In genomic region chr8:106892210-106892805, GRCm38 (mm10) we compare ENCODE assay signal across 8 mouse cellular contexts. TPM values are rescaled to one million over a fixed set of nuclear protein-coding genes. Genes with fewer than 3 reads are reported as not detected.
A peak's percentile ranks its signal among the peaks of the same experiment; 100 is the strongest.
DNase-seq lines count a peak whose midpoint lies in the region; ATAC-seq lines count a peak whose summit lies in the region.

No protein-coding gene starts in this region.

- peak overlapping the region; percentile 89 for H3K27ac ChIP-seq in liver, embryonic 13.5 days
- peak overlapping the region; percentile 96 for H3K27ac ChIP-seq in neural tube, embryonic 13.5 days (replicated peaks)

- peak overlapping the region; percentile 90 for H3K4me2 ChIP-seq in liver, embryonic 13.5 days
- peak overlapping the region; percentile 86 for H3K4me2 ChIP-seq in neural tube, embryonic 13.5 days

- H3K4me3 ChIP-seq in liver, embryonic 13.5 days (replicated peaks) = peak overlapping the region; percentile 94
- H3K4me3 ChIP-seq in neural tube, embryonic 13.5 days = peak overlapping the region; percentile 95

- peak; percentile 30; the same call in 1 of the 2 replicates for ATAC-seq in liver, embryonic 13.5 days (ENCODE audit: low read depth)
- no peak for ATAC-seq in neural tube, embryonic 13.5 days (ENCODE audit: low read depth)

- WGBS in liver, embryonic 13.5 days (ENCODE audit: insufficient replicate concordance) = under 1% methylated on average over 15 of the region's 15 CpGs
- WGBS in neural tube, embryonic 13.5 days = under 1% methylated on average over 15 of the region's 15 CpGs

- H3K27me3 ChIP-seq in liver, embryonic 13.5 days = no peaks in the 10 kb centered on the region
- H3K27me3 ChIP-seq in neural tube, embryonic 13.5 days = no peaks in the 10 kb centered on the region

- H3K36me3 ChIP-seq in liver, embryonic 13.5 days = peaks cover 28% of the 10 kb centered on the region
- H3K36me3 ChIP-seq in neural tube, embryonic 13.5 days = peaks cover 20% of the 10 kb centered on the region; the same call in 1 of the 2 replicates

- peak overlapping the region; percentile 96 for H3K9ac ChIP-seq in liver, embryonic 13.5 days
- peak overlapping the region; percentile 96 for H3K9ac ChIP-seq in neural tube, embryonic 13.5 days

- no peaks in the 10 kb centered on the region for H3K9me3 ChIP-seq in liver, embryonic 13.5 days (replicated peaks)
- H3K9me3 ChIP-seq in neural tube, embryonic 13.5 days = no peaks in the 10 kb centered on the region

- H3K4me1 ChIP-seq in liver, embryonic 13.5 days (replicated peaks) = peaks cover 65% of the 10 kb centered on the region
- H3K4me1 ChIP-seq in neural tube, embryonic 13.5 days (replicated peaks) = peaks cover 34% of the 10 kb centered on the region

- DNase-seq in 3T3-L1 (ENCODE audit: low read depth, low spot score) = peak; percentile 73
- DNase-seq in CD4-positive, CD25-positive, alpha-beta regulatory T cell, adult 2 months (ENCODE audit: low read depth, low spot score) = peak; percentile 59
- DNase-seq in embryo, embryonic 10 days (ENCODE audit: low spot score) = peak; percentile 75
- DNase-seq in heart, postnatal 4 days = peak; percentile 45
- peak; percentile 50 for DNase-seq in liver, embryonic 13.5 days
- no peak for DNase-seq in right cerebral cortex, postnatal 25 days
- no peak for DNase-seq in cerebellum, adult 9-10 months

RNA-seq across cellular contexts. Expression of gene Utp4, which starts 1.1 kb away (rescaled TPM):
- 10 to 100 TPM; 25.1 to 30.1 TPM for total RNA-seq in heart, postnatal 4 days (2021)
- polyA plus RNA-seq in liver, embryonic 13.5 days (2015; fragmentation: Nextera tagmentation; extraction: Ambion mirVana) = 57.4 and 62.3 TPM in 2 replicates
- polyA plus RNA-seq in neural tube, embryonic 13.5 days (2015; fragmentation: Nextera tagmentation; extraction: Ambion mirVana) = 42.2 and 46.9 TPM in 2 replicates

RNA-seq across cellular contexts. Expression of gene Has3, which starts 22.3 kb away (rescaled TPM):
- total RNA-seq in heart, postnatal 4 days (2021) = 1 to 10 TPM; 1.3 to 2.4 TPM
- polyA plus RNA-seq in liver, embryonic 13.5 days (2015; fragmentation: Nextera tagmentation; extraction: Ambion mirVana) = 0.02 TPM in 1 of 2 replicates, not detected in the other
- 0.47 and 0.74 TPM in 2 replicates for polyA plus RNA-seq in neural tube, embryonic 13.5 days (2015; fragmentation: Nextera tagmentation; extraction: Ambion mirVana)

RNA-seq across cellular contexts. Expression of gene Sntb2, which starts 43.2 kb away (rescaled TPM):
- 10 to 100 TPM; 26.5 to 27.5 TPM for total RNA-seq in heart, postnatal 4 days (2021)
- 1.4 and 1.6 TPM in 2 replicates for polyA plus RNA-seq in liver, embryonic 13.5 days (2015; fragmentation: Nextera tagmentation; extraction: Ambion mirVana)
- polyA plus RNA-seq in neural tube, embryonic 13.5 days (2015; fragmentation: Nextera tagmentation; extraction: Ambion mirVana) = 7.1 and 8.0 TPM in 2 replicates

Comparison
In these comparisons a context has a peak if more than half of its experiments do, and no peak if none do; other contexts are left out.
1. DNase-seq: peak in 3T3-L1 (single experiment), CD4-positive, CD25-positive, alpha-beta regulatory T cell, adult 2 months (single experiment), embryo, embryonic 10 days (single experiment), heart, postnatal 4 days (single experiment) and liver, embryonic 13.5 days (single experiment); none in right cerebral cortex, postnatal 25 days (single experiment) and cerebellum, adult 9-10 months (single experiment).